Mouse (Mus musculus): Measurements from ENCODE around the gene Rftn1.
"Not testable (repeated sequence)": the region's sequence is repeated elsewhere in the genome, so short reads cannot be mapped to it uniquely, and the experiment has no call there.

Gene Rftn1

GRCm38 (mm10) chr17:50190131-50191015 is at the start of gene Rftn1:
Gene Rftn1, minus strand, starts transcription at chr17:50190674.
- DNase-seq (ENCODE audit: low spot score in 2 of 2), result peak; percentile 54 to 66

GRCm38 (mm10) chr17:50237818-50238610 is 47.5 kb upstream of the Rftn1 start:
- DNase-seq (ENCODE audit: low spot score in 2 of 2), result no peak

GRCm38 (mm10) chr17:50237436-50237709 is 46.9 kb upstream of the Rftn1 start:
- DNase-seq (ENCODE audit: low spot score in 2 of 2), result peak; percentile 54 to 77

- no peak for DNase-seq (ENCODE audit: low spot score in 2 of 2)
Observed at GRCm38 (mm10) chr17:50236702-50237435, 46.4 kb upstream of the Rftn1 start.

DNA sequence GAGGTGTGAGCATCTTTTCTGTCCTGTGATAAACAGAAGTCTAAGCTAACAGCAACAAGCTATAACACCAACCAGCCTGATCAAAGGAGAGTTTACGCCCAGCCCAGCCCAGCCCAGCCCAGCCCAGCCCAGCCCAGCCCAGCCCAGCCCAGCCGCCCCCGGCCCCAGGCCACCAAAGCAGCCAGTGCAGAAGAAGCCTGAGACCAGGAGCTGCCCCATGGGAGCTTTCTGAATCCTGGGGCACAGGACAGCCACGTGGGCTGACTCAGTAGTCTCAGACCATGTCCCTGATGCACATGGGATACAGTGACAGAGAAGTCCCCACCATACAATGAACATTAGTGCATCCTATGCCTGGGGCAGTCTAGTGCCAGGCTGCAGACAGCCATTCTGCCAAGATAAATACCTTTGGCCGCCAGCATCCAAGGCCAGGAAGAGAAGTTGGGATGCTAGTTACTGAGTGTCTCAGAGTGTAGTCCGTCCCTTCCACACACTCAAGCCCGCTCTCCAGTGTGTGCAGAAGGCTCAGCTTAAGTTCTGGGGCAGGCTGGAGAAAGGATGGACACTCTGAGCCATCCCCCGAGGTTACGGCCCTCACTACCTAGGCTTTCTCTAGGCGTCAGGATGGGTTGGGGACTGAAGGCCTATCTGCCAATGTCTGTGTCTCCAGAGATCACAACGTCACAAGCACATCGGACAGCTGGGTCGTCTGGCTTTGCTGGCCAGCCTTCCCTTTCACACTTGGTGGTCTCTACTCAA is 45.6 kb upstream of the Rftn1 start:
- DNase-seq (ENCODE audit: low spot score in 2 of 2), result no peak

GRCm38 (mm10) chr17:50233956-50234355 is 43.5 kb upstream of the Rftn1 start:
- no peak for DNase-seq (ENCODE audit: low spot score in 2 of 2)

- no peak for DNase-seq (ENCODE audit: low spot score in 2 of 2)
Observed at GRCm38 (mm10) chr17:50232821-50233220, 42.3 kb upstream of the Rftn1 start.

- DNase-seq (ENCODE audit: low spot score in 2 of 2), result no peak
Observed at GRCm38 (mm10) chr17:50231206-50231605, 40.7 kb upstream of the Rftn1 start.

- DNase-seq (ENCODE audit: low spot score in 2 of 2), result no peak
Observed at GRCm38 (mm10) chr17:50229534-50229933, 39.1 kb upstream of the Rftn1 start.

DNA sequence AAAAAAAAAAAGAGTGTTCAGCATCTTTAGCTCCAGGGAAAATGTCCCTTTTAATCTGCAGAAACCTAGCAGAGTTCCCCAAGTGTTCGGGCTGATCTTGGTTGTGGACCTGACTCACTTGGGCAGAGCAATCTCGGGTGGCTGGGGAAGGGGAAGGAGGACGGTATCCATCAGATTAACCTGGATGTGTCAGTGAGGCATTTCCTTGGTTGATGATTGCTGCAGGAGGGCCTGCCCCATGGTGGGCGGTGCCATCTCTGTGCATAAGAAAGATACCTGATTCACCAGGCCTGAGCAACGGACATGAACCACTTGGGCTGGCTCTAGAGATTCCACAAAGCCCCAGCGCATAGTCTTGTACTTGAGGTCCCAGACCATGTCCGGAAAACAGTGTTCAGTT is 36.9 kb upstream of the Rftn1 start:
- no peak for DNase-seq (ENCODE audit: low spot score in 2 of 2)

DNA sequence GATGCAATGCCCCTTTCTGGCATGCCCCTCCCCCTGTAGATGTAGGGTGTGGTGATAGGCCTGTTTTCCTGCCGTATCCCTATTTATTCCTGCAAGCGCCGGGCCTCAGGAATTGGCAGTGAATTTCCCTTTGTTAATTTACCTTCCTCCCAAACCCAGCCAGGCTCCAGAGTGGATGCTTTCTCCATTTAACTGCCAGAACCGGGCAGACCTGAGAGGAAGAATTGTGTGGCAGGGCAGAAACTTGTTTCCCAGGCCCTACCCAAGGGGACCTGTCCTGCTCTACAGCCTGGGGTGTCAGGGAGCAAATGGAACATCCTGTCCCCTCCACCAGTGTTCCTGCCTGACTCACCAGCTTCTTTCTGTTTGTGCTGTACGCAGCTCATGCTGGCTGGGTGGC is 34.2 kb upstream of the Rftn1 start:
- no peak for DNase-seq (ENCODE audit: low spot score in 2 of 2)

DNA sequence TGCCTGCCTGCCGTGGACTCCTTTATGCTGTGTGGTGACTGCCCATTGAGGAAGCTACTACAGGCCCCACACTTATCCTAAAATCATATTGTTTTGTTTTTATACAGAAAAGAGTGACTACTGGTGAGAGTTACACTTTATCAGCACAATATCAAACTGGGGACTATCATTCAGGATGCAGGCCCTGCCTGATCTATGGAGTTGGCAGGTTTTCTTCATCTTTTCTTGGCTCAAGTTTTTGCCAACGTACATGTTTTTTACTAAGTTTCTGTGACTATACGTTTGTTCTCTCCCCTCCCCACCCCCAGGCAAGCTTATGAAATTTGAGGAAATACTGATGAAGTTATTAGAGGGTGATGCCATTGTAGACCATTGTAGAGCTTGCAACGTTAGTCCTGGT is 27.5 kb upstream of the Rftn1 start:
- no peak for DNase-seq (ENCODE audit: low spot score in 2 of 2)

GRCm38 (mm10) chr17:50215104-50215503 is 24.6 kb upstream of the Rftn1 start:
- DNase-seq (ENCODE audit: low spot score in 2 of 2), result no peak

GRCm38 (mm10) chr17:50213117-50213516 is 22.6 kb upstream of the Rftn1 start:
- DNase-seq (ENCODE audit: low spot score in 2 of 2), result no peak

DNA sequence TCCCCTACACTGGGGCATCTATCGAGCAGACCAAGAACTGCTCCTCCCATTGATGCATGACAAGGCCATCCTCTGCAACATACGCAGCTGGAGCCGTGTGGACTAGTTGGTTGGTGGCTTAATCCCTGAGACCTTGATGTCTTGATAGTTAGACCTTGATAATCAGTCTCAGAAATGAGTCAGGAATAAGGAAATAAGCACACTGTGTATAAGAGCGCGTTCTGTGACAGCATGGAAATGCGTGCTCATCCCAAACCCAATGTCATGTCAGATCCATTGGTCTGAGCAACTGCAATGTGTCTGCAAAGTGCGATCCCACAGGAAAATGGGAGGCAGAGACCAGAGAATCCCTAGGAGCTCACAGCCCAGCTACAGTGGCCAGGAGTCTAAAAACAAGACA is 21.3 kb upstream of the Rftn1 start:
- no peak for DNase-seq (ENCODE audit: low spot score in 2 of 2)

GRCm38 (mm10) chr17:50209831-50210230 is 19.4 kb upstream of the Rftn1 start:
- DNase-seq (ENCODE audit: low spot score in 2 of 2), result no peak

- no peak for DNase-seq (ENCODE audit: low spot score in 2 of 2)
Observed at GRCm38 (mm10) chr17:50208137-50209045, 17.9 kb upstream of the Rftn1 start.

DNA sequence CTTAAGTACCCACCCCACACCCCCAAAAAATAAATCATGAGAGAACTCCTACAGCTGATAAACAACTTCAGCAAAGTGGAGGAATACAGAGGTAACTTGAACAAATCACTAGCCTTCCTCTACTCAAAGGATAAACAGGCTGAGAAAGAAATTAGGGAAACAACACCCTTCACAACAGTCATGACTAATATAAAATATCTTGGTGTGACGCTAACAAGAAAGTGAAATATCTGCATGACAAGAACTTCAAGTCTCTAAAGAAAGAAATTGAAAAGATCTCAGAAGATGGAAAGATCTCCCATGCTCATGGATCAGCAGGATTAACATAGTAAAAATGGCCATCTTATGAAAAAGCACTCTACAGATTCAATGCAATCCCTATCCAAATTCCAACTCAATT is 15.8 kb upstream of the Rftn1 start:
- DNase-seq (ENCODE audit: low spot score in 2 of 2), result not testable (repeated sequence)

DNA sequence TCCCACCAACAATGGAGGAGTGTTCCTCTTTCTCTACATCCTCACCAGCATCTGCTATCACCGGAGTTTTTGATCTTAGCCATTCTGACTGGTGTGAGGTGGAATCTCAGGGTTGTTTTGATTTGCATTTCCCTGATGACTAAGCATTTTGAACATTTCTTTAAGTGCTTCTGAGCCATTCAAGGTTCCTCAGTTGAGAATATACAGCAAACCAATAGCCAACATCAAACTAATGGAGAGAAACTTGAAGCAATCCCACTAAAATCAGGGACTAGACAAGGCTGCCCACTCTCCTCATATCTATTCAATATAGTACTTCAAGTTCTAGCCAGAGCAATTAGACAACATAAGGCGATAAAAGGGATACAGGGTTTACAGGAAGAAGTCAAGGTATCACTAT is 15.4 kb upstream of the Rftn1 start:
- not testable (repeated sequence) for DNase-seq (ENCODE audit: low spot score in 2 of 2)

GRCm38 (mm10) chr17:50205152-50205782 is 14.8 kb upstream of the Rftn1 start:
- no peak for DNase-seq (ENCODE audit: low spot score in 2 of 2)

Measured in spleen, postnatal 14 days (tissue).